In genomic region chr11:82863488-82863931, GRCm38 (mm10) we compare ENCODE assay signal across 13 mouse cellular contexts. TPM values are rescaled to one million over a fixed set of nuclear protein-coding genes. Genes with fewer than 3 reads are reported as not detected.
DNase-seq lines count a peak whose midpoint lies in the region; ATAC-seq and TF ChIP-seq lines count a peak whose summit lies in the region.
"Had no signal": no experiment of that assay in that cellular context is flagged by ENCODE, and none has a peak within 500 bp of the region (broad histone marks: within the 10 kb centered on the region; RNA-seq: fewer than 3 reads in every experiment).

No protein-coding gene starts in this region.

- H3K4me2 ChIP-seq in midbrain, embryonic 14.5 days (ENCODE audit: low read length), result no peak overlapping the region
- no peak overlapping the region for H3K4me2 ChIP-seq in midbrain, embryonic 11.5 days
- H3K4me2 ChIP-seq in intestine, embryonic 16.5 days (ENCODE audit: low read depth, low read length), result no peak overlapping the region
- no peak overlapping the region for H3K4me2 ChIP-seq in stomach, postnatal 0 days (replicated peaks; ENCODE audit: low read depth)

- H3K9ac ChIP-seq in midbrain, embryonic 14.5 days (replicated peaks; ENCODE audit: low read length), result no peak overlapping the region
- H3K9ac ChIP-seq in midbrain, embryonic 11.5 days (ENCODE audit: low read length), result no peak overlapping the region
- no peak overlapping the region for H3K9ac ChIP-seq in intestine, embryonic 16.5 days (ENCODE audit: low read depth, low read length)
- no peak overlapping the region for H3K9ac ChIP-seq in stomach, postnatal 0 days (ENCODE audit: low read length)

- no peak for ATAC-seq in midbrain, embryonic 14.5 days (ENCODE audit: low FRiP score, low TSS enrichment)
- ATAC-seq in midbrain, embryonic 11.5 days (ENCODE audit: low FRiP score), result no peak
- peak; percentile 83 for ATAC-seq in intestine, embryonic 16.5 days
- ATAC-seq in stomach, postnatal 0 days (ENCODE audit: low FRiP score, low TSS enrichment), result peak; percentile 50; the same call in 1 of the 2 replicates
- ATAC-seq: inflammation-experienced regulatory T-cells, adult 6 months had no signal

- TF ChIP-seq EP300 in stomach, postnatal 0 days (optimal IDR thresholded peaks at IDR 0.05), result no peak

- 33% methylated on average over 4 of the region's 4 CpGs for WGBS in midbrain, embryonic 14.5 days
- 70% methylated on average over 4 of the region's 4 CpGs for WGBS in midbrain, embryonic 11.5 days
- WGBS in forebrain, embryonic 10.5 days, result 63% methylated on average over 4 of the region's 4 CpGs
- 51% methylated on average over 4 of the region's 4 CpGs for WGBS in intestine, embryonic 16.5 days
- 32% methylated on average over 4 of the region's 4 CpGs for WGBS in stomach, postnatal 0 days

- no peaks in the 10 kb centered on the region for H3K36me3 ChIP-seq in midbrain, embryonic 14.5 days (ENCODE audit: control insufficient read depth, insufficient read depth, low read length)
- H3K36me3 ChIP-seq in midbrain, embryonic 11.5 days (ENCODE audit: control insufficient read depth, insufficient read depth, low read length), result no peaks in the 10 kb centered on the region
- no peaks in the 10 kb centered on the region for H3K36me3 ChIP-seq in forebrain, embryonic 10.5 days (replicated peaks)
- H3K36me3 ChIP-seq in intestine, embryonic 16.5 days (ENCODE audit: control insufficient read depth, insufficient read depth, low read length), result no peaks in the 10 kb centered on the region
- no peaks in the 10 kb centered on the region for H3K36me3 ChIP-seq in stomach, postnatal 0 days (ENCODE audit: control insufficient read depth, insufficient read depth, low read length)

- peak; percentile 44 for DNase-seq in midbrain, embryonic 14.5 days
- no peak for DNase-seq in midbrain, embryonic 11.5 days (ENCODE audit: low spot score, missing footprints)
- no peak for DNase-seq in forebrain, embryonic 10.5 days (ENCODE audit: extremely low spot score, low spot score)
- peak; percentile 54 for DNase-seq in stomach, postnatal 0 days (ENCODE audit: low spot score)
- DNase-seq in layer of hippocampus, adult 18-20 months (ENCODE audit: low spot score in 2 of 2), result no peak
- DNase-seq in cerebellum, postnatal 10 days, result no peak
- DNase-seq: cerebellum, adult 18-20 months; lung, postnatal 14 days; thymus, postnatal 36 days had no signal

- H3K27ac ChIP-seq in midbrain, embryonic 14.5 days (replicated peaks; ENCODE audit: low read depth, low read length), result peak overlapping the region; percentile 55; the same call in 1 of the 2 replicates
- no peak overlapping the region for H3K27ac ChIP-seq in midbrain, embryonic 11.5 days (ENCODE audit: low read depth, low read length)
- H3K27ac ChIP-seq in forebrain, embryonic 10.5 days, result peak overlapping the region; percentile 69; the same call in 1 of the 2 replicates
- H3K27ac ChIP-seq in intestine, embryonic 16.5 days (ENCODE audit: low read length), result no peak overlapping the region
- H3K27ac ChIP-seq in stomach, postnatal 0 days (replicated peaks), result peak overlapping the region; percentile 61

- no peaks in the 10 kb centered on the region for H3K9me3 ChIP-seq in midbrain, embryonic 14.5 days (ENCODE audit: control insufficient read depth, low read length)
- no peaks in the 10 kb centered on the region for H3K9me3 ChIP-seq in midbrain, embryonic 11.5 days (ENCODE audit: control insufficient read depth, low read length)
- no peaks in the 10 kb centered on the region for H3K9me3 ChIP-seq in forebrain, embryonic 10.5 days
- H3K9me3 ChIP-seq in intestine, embryonic 16.5 days (ENCODE audit: control insufficient read depth, low read length), result no peaks in the 10 kb centered on the region
- H3K9me3 ChIP-seq in stomach, postnatal 0 days (ENCODE audit: control insufficient read depth, low read length), result no peaks in the 10 kb centered on the region

- H3K4me1 ChIP-seq in midbrain, embryonic 14.5 days (ENCODE audit: control insufficient read depth, insufficient read depth, low read length), result no peaks in the 10 kb centered on the region; the same call in 1 of the 2 replicates
- H3K4me1 ChIP-seq in midbrain, embryonic 11.5 days (ENCODE audit: control insufficient read depth, insufficient read depth, low read length), result peaks cover 7% of the 10 kb centered on the region
- peaks cover 47% of the 10 kb centered on the region for H3K4me1 ChIP-seq in forebrain, embryonic 10.5 days
- no peaks in the 10 kb centered on the region for H3K4me1 ChIP-seq in intestine, embryonic 16.5 days (ENCODE audit: control insufficient read depth, insufficient read depth, low read length)
- H3K4me1 ChIP-seq in stomach, postnatal 0 days (replicated peaks; ENCODE audit: control insufficient read depth, insufficient read depth), result no peaks in the 10 kb centered on the region

- no peak overlapping the region for H3K4me3 ChIP-seq in midbrain, embryonic 14.5 days (replicated peaks; ENCODE audit: low read depth, low read length)
- no peak overlapping the region for H3K4me3 ChIP-seq in midbrain, embryonic 11.5 days (ENCODE audit: low read depth, low read length)
- H3K4me3 ChIP-seq in forebrain, embryonic 10.5 days, result no peak overlapping the region
- H3K4me3 ChIP-seq in intestine, embryonic 16.5 days (ENCODE audit: low read length), result no peak overlapping the region
- H3K4me3 ChIP-seq in stomach, postnatal 0 days (ENCODE audit: low read depth, low read length), result no peak overlapping the region

- no peak for TF ChIP-seq CTCF in stomach, postnatal 0 days (IDR thresholded peaks at IDR 0.05; ENCODE audit: low read depth)

- no peaks in the 10 kb centered on the region for H3K27me3 ChIP-seq in midbrain, embryonic 14.5 days (ENCODE audit: control insufficient read depth, insufficient read depth, low read length)
- H3K27me3 ChIP-seq in midbrain, embryonic 11.5 days (ENCODE audit: control insufficient read depth, insufficient read depth, low read length), result no peaks in the 10 kb centered on the region
- no peaks in the 10 kb centered on the region; the same call in 1 of the 2 replicates for H3K27me3 ChIP-seq in forebrain, embryonic 10.5 days (ENCODE audit: poor library complexity, severe bottlenecking)
- no peaks in the 10 kb centered on the region for H3K27me3 ChIP-seq in intestine, embryonic 16.5 days (replicated peaks; ENCODE audit: control insufficient read depth, insufficient read depth, low read length)
- H3K27me3 ChIP-seq in stomach, postnatal 0 days (ENCODE audit: control insufficient read depth, insufficient read depth, low read length), result no peaks in the 10 kb centered on the region

RNA-seq across cellular contexts. Expression of gene Rffl, which starts 7.5 kb away (rescaled TPM):
- polyA plus RNA-seq in midbrain, embryonic 14.5 days (2014; fragmentation: Nextera tagmentation; extraction: Ambion mirVana), result 2.6 and 4.2 TPM in 2 replicates
- 8.9 and 9.2 TPM in 2 replicates for polyA plus RNA-seq in midbrain, embryonic 11.5 days (2014; fragmentation: Nextera tagmentation; extraction: Ambion mirVana)
- polyA plus RNA-seq in forebrain, embryonic 10.5 days (2016; fragmentation: Nextera tagmentation; extraction: Ambion mirVana), result 8.8 and 9.5 TPM in 2 replicates
- 13.1 and 13.6 TPM in 2 replicates for polyA plus RNA-seq in intestine, embryonic 16.5 days (2015; fragmentation: Nextera tagmentation; extraction: Ambion mirVana)
- polyA plus RNA-seq in stomach, postnatal 0 days (2015; fragmentation: Nextera tagmentation; extraction: Ambion mirVana), result 16.4 and 17.1 TPM in 2 replicates
- 10 to 100 TPM in 1 of 2 experiments, 1 to 10 TPM in 1; 9.7 to 12.0 TPM for total RNA-seq in layer of hippocampus, adult 18-20 months (2021)

RNA-seq across cellular contexts. Expression of gene Rad51d, which starts 26.9 kb away (rescaled TPM):
- polyA plus RNA-seq in midbrain, embryonic 14.5 days (2014; fragmentation: Nextera tagmentation; extraction: Ambion mirVana), result 11.4 and 17.2 TPM in 2 replicates
- polyA plus RNA-seq in midbrain, embryonic 11.5 days (2014; fragmentation: Nextera tagmentation; extraction: Ambion mirVana), result 13.7 and 17.4 TPM in 2 replicates
- 15.3 and 18.0 TPM in 2 replicates for polyA plus RNA-seq in forebrain, embryonic 10.5 days (2016; fragmentation: Nextera tagmentation; extraction: Ambion mirVana)
- polyA plus RNA-seq in intestine, embryonic 16.5 days (2015; fragmentation: Nextera tagmentation; extraction: Ambion mirVana), result 13.9 and 15.0 TPM in 2 replicates
- polyA plus RNA-seq in stomach, postnatal 0 days (2015; fragmentation: Nextera tagmentation; extraction: Ambion mirVana), result 8.3 and 9.7 TPM in 2 replicates
- 10 to 100 TPM; 14.7 to 18.0 TPM for total RNA-seq in layer of hippocampus, adult 18-20 months (2021)

RNA-seq across cellular contexts. Expression of gene Fndc8, which starts 28.4 kb away (rescaled TPM):
- polyA plus RNA-seq in midbrain, embryonic 14.5 days (2014; fragmentation: Nextera tagmentation; extraction: Ambion mirVana), result 0.30 and 0.38 TPM in 2 replicates
- 0.19 and 0.30 TPM in 2 replicates for polyA plus RNA-seq in midbrain, embryonic 11.5 days (2014; fragmentation: Nextera tagmentation; extraction: Ambion mirVana)
- polyA plus RNA-seq in forebrain, embryonic 10.5 days (2016; fragmentation: Nextera tagmentation; extraction: Ambion mirVana), result 0.18 and 0.22 TPM in 2 replicates
- polyA plus RNA-seq in intestine, embryonic 16.5 days (2015; fragmentation: Nextera tagmentation; extraction: Ambion mirVana), result 0.16 and 0.23 TPM in 2 replicates
- polyA plus RNA-seq in stomach, postnatal 0 days (2015; fragmentation: Nextera tagmentation; extraction: Ambion mirVana), result 0.08 TPM in 1 of 2 replicates, not detected in the other
- total RNA-seq in layer of hippocampus, adult 18-20 months (2021), result not detected
- total RNA-seq: granulocyte monocyte progenitor cell, adult 5-6 weeks; left cerebral cortex, postnatal 10 days had no signal
- polyA plus RNA-seq: inflammation-experienced regulatory T-cells, adult 6 months had no signal

RNA-seq across cellular contexts. Expression of gene Nle1, which starts 44.7 kb away (rescaled TPM):
- polyA plus RNA-seq in midbrain, embryonic 14.5 days (2014; fragmentation: Nextera tagmentation; extraction: Ambion mirVana), result 24.8 and 28.0 TPM in 2 replicates
- polyA plus RNA-seq in midbrain, embryonic 11.5 days (2014; fragmentation: Nextera tagmentation; extraction: Ambion mirVana), result 22.9 and 23.7 TPM in 2 replicates
- 49.8 and 52.1 TPM in 2 replicates for polyA plus RNA-seq in forebrain, embryonic 10.5 days (2016; fragmentation: Nextera tagmentation; extraction: Ambion mirVana)
- polyA plus RNA-seq in intestine, embryonic 16.5 days (2015; fragmentation: Nextera tagmentation; extraction: Ambion mirVana), result 25.8 and 31.2 TPM in 2 replicates
- polyA plus RNA-seq in stomach, postnatal 0 days (2015; fragmentation: Nextera tagmentation; extraction: Ambion mirVana), result 15.3 and 16.8 TPM in 2 replicates
- total RNA-seq in layer of hippocampus, adult 18-20 months (2021), result 10 to 100 TPM; 33.6 to 37.6 TPM

RNA-seq across cellular contexts. Expression of gene Unc45b, which starts 46.8 kb away (rescaled TPM):
- polyA plus RNA-seq in midbrain, embryonic 14.5 days (2014; fragmentation: Nextera tagmentation; extraction: Ambion mirVana), result 0.32 and 0.84 TPM in 2 replicates
- polyA plus RNA-seq in midbrain, embryonic 11.5 days (2014; fragmentation: Nextera tagmentation; extraction: Ambion mirVana), result 0.10 and 0.21 TPM in 2 replicates
- 0.23 and 0.31 TPM in 2 replicates for polyA plus RNA-seq in forebrain, embryonic 10.5 days (2016; fragmentation: Nextera tagmentation; extraction: Ambion mirVana)
- polyA plus RNA-seq in intestine, embryonic 16.5 days (2015; fragmentation: Nextera tagmentation; extraction: Ambion mirVana), result 2.3 and 2.6 TPM in 2 replicates
- polyA plus RNA-seq in stomach, postnatal 0 days (2015; fragmentation: Nextera tagmentation; extraction: Ambion mirVana), result 0.99 and 1.2 TPM in 2 replicates
- 1 to 10 TPM in 1 of 2 experiments, under 1 TPM in 1; 0.79 to 1.1 TPM for total RNA-seq in layer of hippocampus, adult 18-20 months (2021)
- total RNA-seq: granulocyte monocyte progenitor cell, adult 5-6 weeks had no signal

Comparison
In these comparisons a context has a peak if more than half of its experiments do, and no peak if none do; other contexts are left out.
1. DNase-seq: peak in midbrain, embryonic 14.5 days (single experiment) and stomach, postnatal 0 days (single experiment); none in midbrain, embryonic 11.5 days (single experiment), forebrain, embryonic 10.5 days (single experiment), layer of hippocampus, adult 18-20 months (0 of 2) and cerebellum, postnatal 10 days (0 of 2).
2. H3K27ac ChIP-seq: peak in midbrain, embryonic 14.5 days (single experiment), forebrain, embryonic 10.5 days (single experiment) and stomach, postnatal 0 days (single experiment); none in midbrain, embryonic 11.5 days (single experiment) and intestine, embryonic 16.5 days (single experiment).
3. ATAC-seq: peak in intestine, embryonic 16.5 days (single experiment) and stomach, postnatal 0 days (single experiment); none in midbrain, embryonic 14.5 days (single experiment) and midbrain, embryonic 11.5 days (single experiment).